ENCODE assay signal across 8 mouse cellular contexts in the genomic region with DNA sequence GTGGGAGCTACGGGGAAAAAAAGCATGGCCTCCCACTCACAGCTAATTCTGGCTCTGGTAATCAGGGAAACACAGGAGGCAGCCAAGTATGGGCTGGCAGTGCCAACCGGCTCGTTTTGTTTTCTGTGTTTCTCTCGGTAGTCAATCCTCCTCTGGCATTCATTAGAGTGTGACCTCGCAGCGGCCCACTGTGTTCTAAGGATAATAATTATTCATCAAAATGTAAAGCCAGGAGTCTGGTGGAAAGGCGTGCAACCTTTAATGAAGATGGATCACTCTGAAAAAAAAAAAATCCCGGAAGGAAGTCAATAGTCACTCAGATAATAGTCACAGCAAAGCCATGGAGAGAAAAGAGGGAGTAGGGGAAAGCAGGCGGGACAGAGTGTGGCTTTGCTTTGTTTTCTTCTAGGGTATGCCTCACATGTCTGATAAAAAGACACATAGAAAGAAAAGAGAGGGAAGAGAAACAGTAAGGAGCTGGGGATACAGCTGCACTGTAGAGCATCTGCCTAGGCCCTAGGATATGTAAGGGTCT. TPM values are rescaled to one million over a fixed set of nuclear protein-coding genes. Genes with fewer than 3 reads are reported as not detected.
A peak's percentile ranks its signal among the peaks of the same experiment; 100 is the strongest.
DNase-seq lines count a peak whose midpoint lies in the region; ATAC-seq and TF ChIP-seq lines count a peak whose summit lies in the region.

No protein-coding gene starts in this region.

- 17% methylated on average over 9 of the region's 9 CpGs for WGBS in hindbrain, embryonic 15.5 days
- 25% methylated on average over 9 of the region's 9 CpGs for WGBS in stomach, postnatal 0 days

- H3ac ChIP-seq in myocyte (ENCODE audit: control insufficient read depth, insufficient read length): no peak overlapping the region

- 0 out of 2 replicates have a peak overlapping the region, but pooled peaks have one; percentile 34 for H3K27ac ChIP-seq in hindbrain, embryonic 15.5 days (replicated peaks)
- no peak overlapping the region for H3K27ac ChIP-seq in stomach, postnatal 0 days (replicated peaks)

- H3K36me3 ChIP-seq in hindbrain, embryonic 15.5 days: no peaks in the 10 kb centered on the region
- no peaks in the 10 kb centered on the region for H3K36me3 ChIP-seq in myocyte (ENCODE audit: control insufficient read depth, insufficient read depth)
- no peaks in the 10 kb centered on the region for H3K36me3 ChIP-seq in stomach, postnatal 0 days (ENCODE audit: control insufficient read depth, insufficient read depth, low read length)

- ATAC-seq in hindbrain, embryonic 15.5 days (ENCODE audit: low FRiP score, low read depth): peak; percentile 88
- no peak for ATAC-seq in stomach, postnatal 0 days (ENCODE audit: low FRiP score, low TSS enrichment)

- H3K27me3 ChIP-seq in hindbrain, embryonic 15.5 days: no peaks in the 10 kb centered on the region
- no peaks in the 10 kb centered on the region for H3K27me3 ChIP-seq in myocyte (ENCODE audit: control insufficient read depth, insufficient read depth, insufficient read length)
- H3K27me3 ChIP-seq in stomach, postnatal 0 days (ENCODE audit: control insufficient read depth, insufficient read depth, low read length): no peaks in the 10 kb centered on the region

- H3K4me1 ChIP-seq in hindbrain, embryonic 15.5 days (replicated peaks): no peaks in the 10 kb centered on the region
- no peaks in the 10 kb centered on the region for H3K4me1 ChIP-seq in stomach, postnatal 0 days (replicated peaks; ENCODE audit: control insufficient read depth, insufficient read depth)

- TF ChIP-seq EP300 in stomach, postnatal 0 days (optimal IDR thresholded peaks at IDR 0.05): no peak

- H3K9ac ChIP-seq in hindbrain, embryonic 15.5 days: no peak overlapping the region
- no peak overlapping the region for H3K9ac ChIP-seq in stomach, postnatal 0 days (ENCODE audit: low read length)

- no peaks in the 10 kb centered on the region for H3K79me2 ChIP-seq in myocyte (ENCODE audit: control insufficient read depth, insufficient read depth)

- H3K4me2 ChIP-seq in hindbrain, embryonic 15.5 days: no peak overlapping the region
- peak overlapping the region; percentile 6 for H3K4me2 ChIP-seq in myocyte (ENCODE audit: low read depth)
- H3K4me2 ChIP-seq in stomach, postnatal 0 days (replicated peaks; ENCODE audit: low read depth): no peak overlapping the region

- intact Hi-C loops in heart, postnatal 10 days (cut with DNase I): no loop called here
- intact Hi-C loops in heart, postnatal 25 days (cut with DNase I): loop anchor here (5.0 kb wide), 1 partner anchor 65 kb away; no protein-coding TSS in a partner anchor

- no peak overlapping the region for H3K4me3 ChIP-seq in hindbrain, embryonic 15.5 days
- H3K4me3 ChIP-seq in myocyte: no peak overlapping the region
- no peak overlapping the region for H3K4me3 ChIP-seq in stomach, postnatal 0 days (ENCODE audit: low read depth, low read length)

- TF ChIP-seq CTCF in stomach, postnatal 0 days (IDR thresholded peaks at IDR 0.05; ENCODE audit: low read depth): no peak

- no peak for TF ChIP-seq POLR2A in myocyte (IDR thresholded peaks at IDR 0.05; ENCODE audit: insufficient read length, low read depth)

- DNase-seq in heart, postnatal 10 days: peak; percentile 54 to 56
- DNase-seq in heart, postnatal 25 days (ENCODE audit: low spot score): no peak
- DNase-seq in cerebellum, adult 9-10 months: peak; percentile 87
- no peak for DNase-seq in urinary bladder, adult 2 months (ENCODE audit: low spot score)
- no peak for DNase-seq in thymus, adult 18-20 months
- DNase-seq in stomach, postnatal 0 days (ENCODE audit: low spot score): no peak

- no peaks in the 10 kb centered on the region for H3K9me3 ChIP-seq in hindbrain, embryonic 15.5 days
- H3K9me3 ChIP-seq in stomach, postnatal 0 days (ENCODE audit: control insufficient read depth, low read length): no peaks in the 10 kb centered on the region

TF ChIP-seq in myocyte, 11 proteins besides CTCF, POLR2A, EP300 and RAD21:
- TF ChIP-seq SRF (IDR thresholded peaks at IDR 0.05; ENCODE audit: control insufficient read depth, insufficient read length, low read depth) (no peak), USF1 (IDR thresholded peaks at IDR 0.05; ENCODE audit: low read depth) (no peak), TCF12 (IDR thresholded peaks at IDR 0.05; ENCODE audit: insufficient read depth, poor library complexity, severe bottlenecking) (no peak), E2F4 (IDR thresholded peaks at IDR 0.05; ENCODE audit: insufficient read depth) (no peak), POLR2AphosphoS2 (IDR thresholded peaks at IDR 0.05; ENCODE audit: insufficient read length, low read depth) (no peak), MYOG (IDR thresholded peaks at IDR 0.05; ENCODE audit: control insufficient read depth in 1 of 3, insufficient read depth in 1 of 3, insufficient read length in 2 of 3, low read depth in 2 of 3) (no peak), REST (IDR thresholded peaks at IDR 0.05; ENCODE audit: insufficient read depth, insufficient read length) (no peak), MAX (IDR thresholded peaks at IDR 0.05; ENCODE audit: low read depth) (no peak), MYOD1 (IDR thresholded peaks at IDR 0.05; ENCODE audit: control insufficient read depth in 1 of 3, insufficient read length in 2 of 3, low read depth in 2 of 3) (no peak), TCF3 (IDR thresholded peaks at IDR 0.05; ENCODE audit: insufficient read length, low read depth) (no peak), CEBPB (IDR thresholded peaks at IDR 0.05; ENCODE audit: insufficient read depth, poor library complexity, severe bottlenecking) (no peak)

RNA-seq across cellular contexts. Expression of a gene that starts 59.4 kb away (rescaled TPM):
- not detected for total RNA-seq in heart, postnatal 10 days (2021)
- not detected for total RNA-seq in heart, postnatal 25 days (2021)
- polyA plus RNA-seq in hindbrain, embryonic 15.5 days (2015; fragmentation: Nextera tagmentation; extraction: Ambion mirVana): 0.43 and 0.64 TPM in 2 replicates
- polyA plus RNA-seq in myocyte (2012; fragmentation: generic; extraction: Trizol): 0.17 TPM
- not detected in 2 replicates for polyA plus RNA-seq in urinary bladder, adult 2 months (2012; rRNA removed)
- not detected in 2 replicates for polyA plus RNA-seq in stomach, postnatal 0 days (2015; fragmentation: Nextera tagmentation; extraction: Ambion mirVana)

Comparison
In these comparisons a context has a peak if more than half of its experiments do, and no peak if none do; other contexts are left out.
1. DNase-seq: peak in heart, postnatal 10 days (2 of 2) and cerebellum, adult 9-10 months (single experiment); none in heart, postnatal 25 days (single experiment), urinary bladder, adult 2 months (single experiment), thymus, adult 18-20 months (0 of 2) and stomach, postnatal 0 days (single experiment).